Comparison of ENCODE assay signal across 12 mouse cellular contexts in the genomic region with DNA sequence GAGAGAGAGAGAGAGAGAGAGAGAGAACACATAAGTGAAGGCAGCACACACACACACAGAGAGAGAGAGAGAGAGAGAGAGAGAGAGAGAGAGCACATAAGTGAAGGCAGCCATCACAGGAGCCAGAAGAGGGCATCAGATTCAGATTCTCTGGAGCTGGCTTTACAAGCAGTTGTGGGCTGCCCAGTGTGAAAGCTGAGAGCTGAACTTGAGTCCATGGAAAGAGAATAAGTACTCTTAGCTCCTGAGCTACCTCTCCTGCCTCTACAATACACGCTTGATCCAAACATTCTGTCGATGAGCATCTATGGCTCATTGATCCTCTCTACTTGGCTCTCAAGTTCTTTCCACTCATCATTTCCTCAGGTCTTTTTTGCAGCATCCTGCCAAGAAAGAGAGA.
DNase-seq lines count a peak whose midpoint lies in the region; ATAC-seq and TF ChIP-seq lines count a peak whose summit lies in the region.
"Had no signal": no experiment of that assay in that cellular context is flagged by ENCODE, and none has a peak within 500 bp of the region (broad histone marks: within the 10 kb centered on the region; RNA-seq: fewer than 3 reads in every experiment).

No protein-coding gene starts in this region.

- intact Hi-C loops in left cerebral cortex, postnatal 4 days (cut with DNase I), result no loop called here
- intact Hi-C loops in left cerebral cortex, adult 2 months (cut with DNase I), result no loop called here

- WGBS in embryonic facial prominence, embryonic 13.5 days, result 31% methylated on average over 2 of the region's 2 CpGs
- WGBS in hindbrain, embryonic 11.5 days, result 59% methylated on average over 2 of the region's 2 CpGs
- 21% methylated on average over 2 of the region's 2 CpGs for WGBS in midbrain, embryonic 13.5 days
- WGBS in thymus, adult 2 months, result 85% methylated on average over 2 of the region's 2 CpGs

- no peaks in the 10 kb centered on the region for H3K36me3 ChIP-seq in embryonic facial prominence, embryonic 13.5 days
- H3K36me3 ChIP-seq in hindbrain, embryonic 11.5 days (ENCODE audit: control insufficient read depth, insufficient read depth, low read length), result no peaks in the 10 kb centered on the region
- H3K36me3 ChIP-seq in midbrain, embryonic 13.5 days, result no peaks in the 10 kb centered on the region
- no peaks in the 10 kb centered on the region for H3K36me3 ChIP-seq in thymus, adult 2 months (ENCODE audit: control insufficient read depth, insufficient read depth, low read length)
- H3K36me3 ChIP-seq: heart, embryonic 10.5 days; liver, embryonic 12.5 days had no signal

- DNase-seq in left cerebral cortex, postnatal 4 days, result peak; percentile 14
- DNase-seq in left cerebral cortex, adult 2 months (ENCODE audit: extremely low spot score in 1 of 2, low spot score in 2 of 2), result no peak
- DNase-seq in hindbrain, embryonic 11.5 days (ENCODE audit: low spot score), result no peak
- no peak for DNase-seq in thymus, adult 2 months

- peaks cover 14% of the 10 kb centered on the region for H3K4me1 ChIP-seq in embryonic facial prominence, embryonic 13.5 days
- H3K4me1 ChIP-seq in hindbrain, embryonic 11.5 days (replicated peaks; ENCODE audit: control insufficient read depth, insufficient read depth, low read length), result no peaks in the 10 kb centered on the region; the same call in 1 of the 2 replicates
- H3K4me1 ChIP-seq in midbrain, embryonic 13.5 days (replicated peaks), result peaks cover 16% of the 10 kb centered on the region
- no peaks in the 10 kb centered on the region for H3K4me1 ChIP-seq in thymus, adult 2 months (replicated peaks; ENCODE audit: control insufficient read depth, insufficient read depth, low read length)
- H3K4me1 ChIP-seq: heart, embryonic 10.5 days; liver, embryonic 12.5 days had no signal

- no peak overlapping the region for H3K9ac ChIP-seq in embryonic facial prominence, embryonic 13.5 days
- H3K9ac ChIP-seq in hindbrain, embryonic 11.5 days (ENCODE audit: low read depth, low read length), result no peak overlapping the region
- H3K9ac ChIP-seq in midbrain, embryonic 13.5 days (replicated peaks), result no peak overlapping the region
- H3K9ac ChIP-seq: liver, embryonic 12.5 days had no signal

- no peak for TF ChIP-seq POLR2A in thymus, adult 2 months (IDR thresholded peaks at IDR 0.05; ENCODE audit: control insufficient read depth, extremely low read depth, insufficient read depth, low read length, poor library complexity)

- H3K27ac ChIP-seq in left cerebral cortex, adult 2 months, result no peak overlapping the region
- peak overlapping the region; percentile 77 for H3K27ac ChIP-seq in embryonic facial prominence, embryonic 13.5 days
- peak overlapping the region; percentile 12; the same call in 1 of the 2 replicates for H3K27ac ChIP-seq in hindbrain, embryonic 11.5 days (ENCODE audit: low read depth, low read length)
- peak overlapping the region; percentile 77 for H3K27ac ChIP-seq in midbrain, embryonic 13.5 days
- no peak overlapping the region for H3K27ac ChIP-seq in thymus, adult 2 months (ENCODE audit: control insufficient read depth, insufficient read depth, low read length)
- H3K27ac ChIP-seq: heart, embryonic 10.5 days; liver, embryonic 12.5 days had no signal

- H3K9me3 ChIP-seq in embryonic facial prominence, embryonic 13.5 days, result no peaks in the 10 kb centered on the region
- no peaks in the 10 kb centered on the region for H3K9me3 ChIP-seq in hindbrain, embryonic 11.5 days (ENCODE audit: control insufficient read depth, low read length)
- H3K9me3 ChIP-seq in midbrain, embryonic 13.5 days, result no peaks in the 10 kb centered on the region
- H3K9me3 ChIP-seq: heart, embryonic 10.5 days; liver, embryonic 12.5 days had no signal

- TF ChIP-seq CTCF in left cerebral cortex, adult 2 months (IDR thresholded peaks at IDR 0.05), result no peak
- no peak for TF ChIP-seq CTCF in thymus, adult 2 months (IDR thresholded peaks at IDR 0.05; ENCODE audit: borderline replicate concordance, control insufficient read depth, extremely low read depth, insufficient read depth, low read length, poor library complexity)

- no peak overlapping the region for H3K4me3 ChIP-seq in left cerebral cortex, adult 2 months
- H3K4me3 ChIP-seq in embryonic facial prominence, embryonic 13.5 days, result no peak overlapping the region
- no peak overlapping the region for H3K4me3 ChIP-seq in hindbrain, embryonic 11.5 days (ENCODE audit: low read depth, low read length)
- H3K4me3 ChIP-seq in midbrain, embryonic 13.5 days (replicated peaks), result no peak overlapping the region
- H3K4me3 ChIP-seq in thymus, adult 2 months (ENCODE audit: control insufficient read depth, insufficient read depth, low read length), result no peak overlapping the region
- H3K4me3 ChIP-seq: erythroblast, embryonic 14.5 days; heart, embryonic 10.5 days; liver, embryonic 12.5 days had no signal

- peak overlapping the region; percentile 24 for H3K4me2 ChIP-seq in embryonic facial prominence, embryonic 13.5 days
- H3K4me2 ChIP-seq in hindbrain, embryonic 11.5 days (replicated peaks; ENCODE audit: low read depth, low read length), result no peak overlapping the region
- H3K4me2 ChIP-seq in midbrain, embryonic 13.5 days (replicated peaks), result no peak overlapping the region
- H3K4me2 ChIP-seq: liver, embryonic 12.5 days had no signal

- no peaks in the 10 kb centered on the region for H3K27me3 ChIP-seq in embryonic facial prominence, embryonic 13.5 days
- no peaks in the 10 kb centered on the region for H3K27me3 ChIP-seq in hindbrain, embryonic 11.5 days (ENCODE audit: control insufficient read depth, insufficient read depth, low read length)
- H3K27me3 ChIP-seq in midbrain, embryonic 13.5 days, result peaks cover 14% of the 10 kb centered on the region
- no peaks in the 10 kb centered on the region for H3K27me3 ChIP-seq in thymus, adult 2 months (ENCODE audit: control insufficient read depth, insufficient read depth, low read length)
- H3K27me3 ChIP-seq: liver, embryonic 12.5 days had no signal

- no peak for ATAC-seq in embryonic facial prominence, embryonic 13.5 days (ENCODE audit: insufficient number of reproducible peaks, insufficient read depth, low FRiP score, low TSS enrichment, low read depth)
- ATAC-seq in hindbrain, embryonic 11.5 days (ENCODE audit: low FRiP score), result no peak
- peak; percentile 56 for ATAC-seq in midbrain, embryonic 13.5 days
- ATAC-seq in erythroblast, adult 5-6 weeks (replicated peaks; ENCODE audit: low FRiP score, poor library complexity, severe bottlenecking), result no peak
- ATAC-seq in frontal cortex, adult (ENCODE audit: low TSS enrichment), result no peak
- ATAC-seq: activated CD4-positive, CD25-positive, alpha-beta regulatory T cell, adult 4 months; liver, embryonic 12.5 days had no signal

Comparison
In these comparisons a context has a peak if more than half of its experiments do, and no peak if none do; other contexts are left out.
1. H3K27ac ChIP-seq: peak in embryonic facial prominence, embryonic 13.5 days (single experiment), hindbrain, embryonic 11.5 days (single experiment) and midbrain, embryonic 13.5 days (single experiment); none in left cerebral cortex, adult 2 months (single experiment) and thymus, adult 2 months (single experiment).